Mouse (Mus musculus): Measurements from ENCODE around the gene Chd1. TPM values are rescaled to one million over a fixed set of nuclear protein-coding genes. Genes with fewer than 3 reads are reported as not detected.

The Chd1 gene
- polyA plus RNA-seq (2021; fragmentation: Nextera tagmentation), result 13.0 and 16.1 TPM in 2 replicates
- long read RNA-seq, experiment 1, partial matches to known transcripts, result 40 of 50 reads
- long read RNA-seq, experiment 1, other reads (novel, unspliced or antisense), result 10 of 50 reads
- long read RNA-seq, experiment 2, full-length matches to known transcripts, result 1 of 41 reads
- long read RNA-seq, experiment 2, partial matches to known transcripts, result 34 of 41 reads
- long read RNA-seq, experiment 2, other reads (novel, unspliced or antisense), result 6 of 41 reads

DNA sequence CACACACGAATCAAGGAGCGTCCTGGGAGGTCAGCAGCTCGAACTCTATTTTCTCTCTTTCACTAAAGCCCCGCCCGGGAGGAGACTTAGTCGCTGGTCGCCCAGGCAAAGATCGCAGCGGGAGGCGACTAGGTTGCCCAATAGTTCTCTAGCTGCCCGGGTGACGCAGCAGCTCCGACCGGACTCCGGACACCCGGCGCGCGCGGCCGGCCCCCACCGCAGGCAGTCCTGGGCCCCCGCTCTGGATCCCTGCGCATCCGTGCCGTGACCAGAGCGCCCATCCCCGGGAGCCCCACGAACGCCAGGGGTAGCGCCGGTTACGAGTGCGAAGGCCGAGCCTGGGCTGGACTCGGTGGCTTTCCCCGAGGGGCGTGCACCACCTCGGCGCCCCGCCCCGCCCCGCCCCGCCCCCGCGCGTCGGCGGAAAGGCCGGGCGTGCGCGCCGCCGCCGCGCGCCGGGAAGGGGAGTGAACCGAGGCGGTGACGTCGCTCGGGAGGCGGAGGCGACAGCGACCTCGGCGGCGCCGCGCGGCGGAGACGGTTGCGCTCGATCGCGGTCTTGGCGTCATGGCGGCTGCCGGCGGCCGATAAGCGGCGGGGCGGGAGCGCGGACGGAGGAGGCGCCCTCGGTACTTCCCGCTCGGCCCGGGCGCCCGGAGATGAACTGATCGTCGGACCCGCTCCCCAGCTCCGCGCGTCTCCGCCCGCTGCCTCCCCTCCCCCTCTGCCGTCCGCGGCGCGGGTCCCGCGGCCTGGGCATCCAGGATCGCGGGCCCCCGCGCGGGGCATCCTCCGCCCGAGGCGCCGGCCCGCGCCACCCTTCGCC lies at the start of gene Chd1:
Gene Chd1 (plus strand): TSS at position 493 of the 826 bp plus-strand sequence.

Other genes with a start within 250 kb of the Chd1 start
- gene Psmb1, start 205.2 kb upstream of the Chd1 start, polyA plus RNA-seq (2021; fragmentation: Nextera tagmentation), result 363 and 377 TPM in 2 replicates
- 12.8 and 14.4 TPM in 2 replicates for gene Tbp, start 205.1 kb upstream of the Chd1 start, polyA plus RNA-seq (2021; fragmentation: Nextera tagmentation)
- 39.8 and 48.1 TPM in 2 replicates for gene Pdcd2, start 177.7 kb upstream of the Chd1 start, polyA plus RNA-seq (2021; fragmentation: Nextera tagmentation)
- gene Prdm9, start 140.6 kb upstream of the Chd1 start, polyA plus RNA-seq (2021; fragmentation: Nextera tagmentation), result 0.34 and 0.70 TPM in 2 replicates
- 17.9 and 21.8 TPM in 2 replicates for gene Rgmb, start 126.1 kb downstream of the Chd1 start, polyA plus RNA-seq (2021; fragmentation: Nextera tagmentation)

All from layer of hippocampus, adult 6 months (tissue).